Mouse (Mus musculus) MEL (cell line): Measurements from ENCODE around the gene Dapp1. TPM values are rescaled to one million over a fixed set of nuclear protein-coding genes. Genes with fewer than 3 reads are reported as not detected.

Experiments
- DNase-seq: peaks from one replicate; pipeline ENCODE4 v3.0.0; 2011; ENCODE audit warnings: low read depth, low spot score
- H3K27ac ChIP-seq: 2 replicates; pipeline ENCODE4 v1.5.1; 2012; ENCODE audit warnings: low read depth, mild to moderate bottlenecking, control low read depth, low read length, moderate library complexity; ENCODE audit not compliant: control insufficient read depth
- H3K27me3 ChIP-seq, 2 experiments: fragments of 150-350 bp in 1 of 2; sonication (generic) in 1 of 2; 2 replicates each; pipeline ENCODE4 v1.6.1; 2012; ENCODE audit warnings: low read length in 2 of 2, mild to moderate bottlenecking in 2 of 2, improper control_type of control experiment in 1 of 2, moderate library complexity in 1 of 2; ENCODE audit not compliant: insufficient read depth in 2 of 2, control insufficient read depth in 1 of 2
- H3K36me3 ChIP-seq, 2 experiments: 2 replicates each; pipeline ENCODE4 v1.6.1; 2012 to 2014; ENCODE audit warnings: low read length in 2 of 2, improper control_type of control experiment in 1 of 2, inconsistent platforms in 1 of 2, mild to moderate bottlenecking in 1 of 2; ENCODE audit not compliant: insufficient read depth in 2 of 2, control insufficient read depth in 1 of 2
- H3K4me1 ChIP-seq, 2 experiments: fragments of 150-350 bp in 1 of 2; sonication (generic) in 1 of 2; 2 replicates each; pipeline ENCODE4 v1.6.1; 2012; ENCODE audit warnings: low read length in 2 of 2, improper control_type of control experiment in 1 of 2, mild to moderate bottlenecking in 1 of 2; ENCODE audit not compliant: insufficient read depth in 2 of 2, control insufficient read depth in 1 of 2
- H3K4me3 ChIP-seq, 2 experiments: fragments of 150-350 bp in 1 of 2; sonication (generic) in 1 of 2; 2 replicates each; pipeline ENCODE4 v1.5.1; 2012; ENCODE audit warnings: low read depth in 2 of 2, low read length in 2 of 2, mild to moderate bottlenecking in 2 of 2, moderate library complexity in 2 of 2, control low read depth in 1 of 2, improper control_type of control experiment in 1 of 2; ENCODE audit not compliant: control insufficient read depth in 1 of 2, insufficient read depth in 1 of 2
- H3K79me2 ChIP-seq: 2 replicates; pipeline ENCODE4 v1.6.1; 2012; ENCODE audit warnings: mild to moderate bottlenecking, low read length, moderate library complexity; ENCODE audit not compliant: control insufficient read depth, poor library complexity, insufficient read depth
- H3K9ac ChIP-seq: 2 replicates; pipeline ENCODE4 v1.6.1; 2012; ENCODE audit warnings: low read depth, mild to moderate bottlenecking, control low read depth, low read length, moderate library complexity; ENCODE audit not compliant: control insufficient read depth, poor library complexity, severe bottlenecking
- H3K9me3 ChIP-seq: fragments of 150-350 bp; sonication (generic); replicated peaks from 2 replicates; pipeline ENCODE4 v1.6.1; 2012; ENCODE audit warnings: mild to moderate bottlenecking, low read length, improper control_type of control experiment, moderate library complexity; ENCODE audit not compliant: insufficient read depth
- CHD1 ChIP-seq: IDR thresholded peaks from 2 replicates; pipeline ENCODE4 v1.6.1; 2012; ENCODE audit warnings: low read depth, mild to moderate bottlenecking, inconsistent platforms, low read length, improper control_type of control experiment
- CTCF ChIP-seq, 3 experiments: IDR thresholded peaks in 2 of 3; conservative IDR thresholded peaks in 1 of 3; 2 replicates each; pipeline ENCODE4 v1.5.1; 2011 to 2012; ENCODE audit warnings: low read length in 3 of 3, low read depth in 2 of 3, mild to moderate bottlenecking in 2 of 3, improper control_type of control experiment in 1 of 3, inconsistent platforms in 1 of 3, mixed read lengths in 1 of 3, moderate library complexity in 1 of 3; ENCODE audit not compliant: control insufficient read depth in 1 of 3, insufficient read depth in 1 of 3, poor library complexity in 1 of 3, severe bottlenecking in 1 of 3
- E2F4 ChIP-seq: IDR thresholded peaks from 2 replicates; pipeline ENCODE4 v1.6.1; 2011; ENCODE audit warnings: low read depth, low read length, improper control_type of control experiment, borderline replicate concordance
- ELF1 ChIP-seq: IDR thresholded peaks from 2 replicates; pipeline ENCODE4 v1.6.1; 2014; ENCODE audit warnings: low read depth, mild to moderate bottlenecking, inconsistent platforms, low read length, improper control_type of control experiment, moderate library complexity
- EP300 ChIP-seq, 2 experiments: IDR thresholded peaks; 2 replicates each; pipeline ENCODE4 v1.6.1; 2011; ENCODE audit warnings: improper control_type of control experiment in 2 of 2, low read length in 2 of 2, low read depth in 1 of 2, mild to moderate bottlenecking in 1 of 2
- ETS1 ChIP-seq: IDR thresholded peaks from 2 replicates; pipeline ENCODE4 v1.6.1; 2012; ENCODE audit warnings: low read depth, mild to moderate bottlenecking, inconsistent platforms, low read length, improper control_type of control experiment, moderate library complexity
- GABPA ChIP-seq: IDR thresholded peaks from 2 replicates; pipeline ENCODE4 v1.6.1; 2012; ENCODE audit warnings: low read depth, mild to moderate bottlenecking, inconsistent platforms, low read length, improper control_type of control experiment, moderate library complexity
- HCFC1 ChIP-seq: IDR thresholded peaks from 2 replicates; pipeline ENCODE4 v1.6.1; 2012; ENCODE audit warnings: low read depth, mild to moderate bottlenecking, inconsistent platforms, low read length, improper control_type of control experiment, moderate library complexity
- JUND ChIP-seq: IDR thresholded peaks from 2 replicates; pipeline ENCODE4 v1.6.1; 2011; ENCODE audit warnings: low read depth, mild to moderate bottlenecking, improper control_type of control experiment, low read length
- KAT2A ChIP-seq: conservative IDR thresholded peaks from 2 replicates; pipeline ENCODE4 v1.6.1; 2012; ENCODE audit warnings: low read depth, low read length, improper control_type of control experiment, inconsistent platforms
- MAFK ChIP-seq: IDR thresholded peaks from 2 replicates; pipeline ENCODE4 v1.6.1; 2011; ENCODE audit warnings: low read depth, mild to moderate bottlenecking, low read length, improper control_type of control experiment, borderline replicate concordance
- MAX ChIP-seq: IDR thresholded peaks from 2 replicates; pipeline ENCODE4 v1.6.1; 2011; ENCODE audit warnings: low read length, improper control_type of control experiment
- MAZ ChIP-seq: IDR thresholded peaks from 2 replicates; pipeline ENCODE4 v1.6.1; 2012; ENCODE audit warnings: low read depth, mild to moderate bottlenecking, inconsistent platforms, low read length, improper control_type of control experiment
- MEF2A ChIP-seq: IDR thresholded peaks from 2 replicates; pipeline ENCODE4 v1.6.1; 2014; ENCODE audit warnings: low read depth, mild to moderate bottlenecking, inconsistent platforms, low read length, improper control_type of control experiment; ENCODE audit not compliant: poor library complexity, insufficient replicate concordance, severe bottlenecking; ENCODE audit errors: extremely low read depth
- MXI1 ChIP-seq: IDR thresholded peaks from 2 replicates; pipeline ENCODE4 v1.6.1; 2011; ENCODE audit warnings: mild to moderate bottlenecking, low read depth, low read length, improper control_type of control experiment
- MYB ChIP-seq: IDR thresholded peaks from 2 replicates; pipeline ENCODE4 v1.6.1; 2011; ENCODE audit warnings: mild to moderate bottlenecking, low read depth, low read length, improper control_type of control experiment
- MYC ChIP-seq: IDR thresholded peaks from 2 replicates; pipeline ENCODE4 v1.6.1; 2011; ENCODE audit warnings: low read depth, mild to moderate bottlenecking, low read length, improper control_type of control experiment, moderate library complexity
- NELFE ChIP-seq: IDR thresholded peaks from 2 replicates; pipeline ENCODE4 v1.6.1; 2011; ENCODE audit warnings: low read depth, low read length, improper control_type of control experiment
- NRF1 ChIP-seq: IDR thresholded peaks from 2 replicates; pipeline ENCODE4 v1.6.1; 2014; ENCODE audit warnings: low read depth, mild to moderate bottlenecking, inconsistent platforms, low read length, improper control_type of control experiment, moderate library complexity; ENCODE audit not compliant: poor library complexity, insufficient read depth, severe bottlenecking
- POLR2A ChIP-seq, 2 experiments: IDR thresholded peaks; 2 replicates each; pipeline ENCODE4 v1.6.1; 2011 to 2012; ENCODE audit warnings: low read length in 2 of 2, mild to moderate bottlenecking in 2 of 2, control low read depth in 1 of 2, improper control_type of control experiment in 1 of 2, low read depth in 1 of 2, moderate library complexity in 1 of 2; ENCODE audit not compliant: control insufficient read depth in 1 of 2, insufficient read depth in 1 of 2, poor library complexity in 1 of 2
- POLR2AphosphoS2 ChIP-seq: IDR thresholded peaks from 2 replicates; pipeline ENCODE4 v1.6.1; 2011; ENCODE audit warnings: low read length, improper control_type of control experiment
- POLR2AphosphoS5 ChIP-seq: IDR thresholded peaks from 2 replicates; pipeline ENCODE4 v1.6.1; 2012; ENCODE audit warnings: low read depth, borderline replicate concordance, mild to moderate bottlenecking, inconsistent platforms, low read length, moderate library complexity, mixed read lengths
- RAD21 ChIP-seq: IDR thresholded peaks from 2 replicates; pipeline ENCODE4 v1.6.1; 2011; ENCODE audit warnings: mild to moderate bottlenecking, low read depth, low read length, improper control_type of control experiment
- RCOR1 ChIP-seq: IDR thresholded peaks from 2 replicates; pipeline ENCODE4 v1.6.1; 2012; ENCODE audit warnings: low read depth, mild to moderate bottlenecking, inconsistent platforms, low read length, improper control_type of control experiment
- SIN3A ChIP-seq: IDR thresholded peaks from 2 replicates; pipeline ENCODE4 v1.6.1; 2012; ENCODE audit warnings: low read length, improper control_type of control experiment, inconsistent platforms
- SMC3 ChIP-seq: IDR thresholded peaks from 2 replicates; pipeline ENCODE4 v1.6.1; 2011; ENCODE audit warnings: low read depth, low read length, improper control_type of control experiment
- TBP ChIP-seq: IDR thresholded peaks from 2 replicates; pipeline ENCODE4 v1.8.0; 2011; ENCODE audit warnings: low read depth, low read length, improper control_type of control experiment
- TCF12 ChIP-seq: IDR thresholded peaks from 2 replicates; pipeline ENCODE4 v1.6.1; 2014; ENCODE audit warnings: low read depth, mild to moderate bottlenecking, inconsistent platforms, low read length, improper control_type of control experiment, moderate library complexity
- UBTF ChIP-seq: IDR thresholded peaks from 2 replicates; pipeline ENCODE4 v1.6.1; 2012; ENCODE audit warnings: low read depth, mild to moderate bottlenecking, inconsistent platforms, low read length, improper control_type of control experiment, moderate library complexity, borderline replicate concordance; ENCODE audit not compliant: insufficient read depth
- USF1 ChIP-seq: IDR thresholded peaks from 2 replicates; pipeline ENCODE4 v1.6.1; 2014; ENCODE audit warnings: low read depth, mild to moderate bottlenecking, inconsistent platforms, low read length, improper control_type of control experiment, moderate library complexity
- USF2 ChIP-seq, 2 experiments: IDR thresholded peaks; 2 replicates each; pipeline ENCODE4 v1.6.1; 2011 to 2012; ENCODE audit warnings: improper control_type of control experiment in 2 of 2, low read length in 2 of 2, borderline replicate concordance in 1 of 2, inconsistent platforms in 1 of 2, low read depth in 1 of 2, mild to moderate bottlenecking in 1 of 2; ENCODE audit not compliant: insufficient read depth in 1 of 2
- ZC3H11A ChIP-seq: IDR thresholded peaks from 2 replicates; pipeline ENCODE4 v1.6.1; 2012; ENCODE audit warnings: low read depth, mild to moderate bottlenecking, inconsistent platforms, low read length, improper control_type of control experiment
- ZKSCAN1 ChIP-seq: IDR thresholded peaks from 2 replicates; pipeline ENCODE4 v1.6.1; 2012; ENCODE audit warnings: low read depth, mild to moderate bottlenecking, inconsistent platforms, low read length, improper control_type of control experiment, moderate library complexity
- ZMIZ1 ChIP-seq: IDR thresholded peaks from 2 replicates; pipeline ENCODE4 v1.6.1; 2012; ENCODE audit warnings: low read depth, mild to moderate bottlenecking, inconsistent platforms, low read length, improper control_type of control experiment, moderate library complexity
- ZNF384 ChIP-seq: IDR thresholded peaks from 2 replicates; pipeline ENCODE4 v1.6.1; 2012; ENCODE audit warnings: low read depth, mild to moderate bottlenecking, inconsistent platforms, low read length, improper control_type of control experiment
- polyA plus RNA-seq, 2 experiments: library from polyadenylated mRNA; stranded (reverse) in 1 of 2; unstranded in 1 of 2; fragments of >175 nt in 1 of 2; fragments of >200 nt in 1 of 2; gene quantifications; 2 replicates each; pipeline versions ENCODE4 v1.2.1 to v1.2.4; 2012; ENCODE audit warnings: low replicate concordance in 2 of 2, low read depth in 1 of 2; ENCODE audit not compliant: insufficient read length in 2 of 2, insufficient read depth in 1 of 2, missing spikeins in 1 of 2
- total RNA-seq: library from RNA; depleted of rRNA; stranded (reverse); fragments of 300-350 nt; gene quantifications from 2 replicates; pipeline ENCODE4 v1.2.3, GENCODE M21; 2012

The Dapp1 gene
- total and polyA plus RNA-seq, 3 experiments: 45.7 to 91.5 (median 67.3) TPM

DNA sequence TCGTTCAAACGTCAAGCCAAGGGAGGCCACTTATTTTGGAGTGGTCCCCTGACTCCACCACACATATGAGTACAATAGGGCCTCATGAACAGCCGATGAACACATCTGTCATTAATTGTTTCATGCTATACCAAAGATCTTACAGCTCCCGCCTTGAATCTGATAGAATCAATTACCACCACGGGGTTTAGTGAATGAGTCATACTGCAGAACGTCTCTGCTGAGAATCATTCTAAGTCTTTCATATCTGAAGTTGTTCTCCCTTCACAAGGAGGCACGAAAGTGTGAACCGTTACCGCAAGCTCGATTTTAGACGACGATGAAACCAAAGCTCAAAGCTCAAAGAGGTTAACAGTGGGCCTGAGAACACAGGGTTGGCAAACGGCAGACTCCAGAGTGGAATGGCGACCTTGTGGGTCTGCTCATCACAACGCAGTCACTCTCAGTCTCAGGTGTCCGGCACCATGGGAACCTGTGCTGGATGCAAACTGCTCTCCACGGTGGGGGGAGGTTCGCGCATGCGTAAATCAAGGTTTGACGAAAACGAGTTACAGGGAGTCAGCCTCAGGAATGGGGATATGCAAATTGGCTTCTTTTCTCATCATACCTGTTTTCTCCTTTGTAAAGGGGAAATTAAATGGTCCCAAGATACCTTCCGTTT is 27.0 kb downstream of the Dapp1 start:
- DNase-seq: peak; percentile 84
- H3K9me3 ChIP-seq: no peaks in the 10 kb centered on the region
- peaks cover 44 to 78% of the 10 kb centered on the region in 2 experiments for H3K4me1 ChIP-seq
- peaks cover 3 to 80% of the 10 kb centered on the region in 2 experiments for H3K36me3 ChIP-seq
- H3K9ac ChIP-seq: peak overlapping the region; percentile 58
- peaks cover 4% of the 10 kb centered on the region for H3K79me2 ChIP-seq
- H3K27ac ChIP-seq: peak overlapping the region; percentile 95
- H3K27me3 ChIP-seq: no peaks in the 10 kb centered on the region
- H3K4me3 ChIP-seq: no peak overlapping the region
- TF ChIP-seq UBTF (no peak), E2F4 (no peak), MYB (peak; percentile 42), RAD21 (no peak), HCFC1 (no peak; the same call in 1 of the 2 replicates), KAT2A (no peak), NRF1 (no peak), RCOR1 (peak; percentile 60; the same call in 1 of the 2 replicates), ZC3H11A (no peak), ELF1 (no peak), CHD1 (peak; percentile 4; the same call in 1 of the 2 replicates), MYC (peak; percentile 55; the same call in 1 of the 2 replicates), ETS1 (peak; percentile 93), EP300 (IDR thresholded peaks at IDR 0.05; ENCODE audit: low read depth in 1 of 2, low read length in 2 of 2) (peak; percentile 54 to 69), POLR2AphosphoS5 (no peak), TCF12 (0 out of 2 replicates have a peak, but pooled peaks have one; percentile 39), TBP (peak; percentile 31; the same call in 1 of the 2 replicates), USF2 (IDR thresholded peaks at IDR 0.05; ENCODE audit: borderline replicate concordance in 1 of 2, insufficient read depth in 1 of 2, low read depth in 1 of 2, low read length in 2 of 2) (no peak), NELFE (peak; percentile 19; the same call in 1 of the 2 replicates), MAZ (no peak), JUND (peak; percentile 89), USF1 (no peak), ZMIZ1 (peak; percentile 59; the same call in 1 of the 2 replicates), CTCF (IDR thresholded peaks at IDR 0.05 in 2 of 3, conservative IDR thresholded peaks at IDR 0.05 in 1 of 3; ENCODE audit: control insufficient read depth in 1 of 3, insufficient read depth in 1 of 3, low read depth in 2 of 3, low read length in 3 of 3, poor library complexity in 1 of 3, severe bottlenecking in 1 of 3) (no peak), MAFK (0 out of 2 replicates have a peak, but pooled peaks have one; percentile 38), MXI1 (no peak; the same call in 1 of the 2 replicates), SIN3A (0 out of 2 replicates have a peak, but pooled peaks have one; percentile 32), ZNF384 (no peak), ZKSCAN1 (no peak), MAX (peak; percentile 73), POLR2A (IDR thresholded peaks at IDR 0.05; ENCODE audit: control insufficient read depth in 1 of 2, insufficient read depth in 1 of 2, low read depth in 1 of 2, low read length in 2 of 2, poor library complexity in 1 of 2) (peak in 1 of 2 experiments; percentile 31; a peak in 2 of 4 replicates), MEF2A (no peak), POLR2AphosphoS2 (no peak), GABPA (no peak), SMC3 (0 out of 2 replicates have a peak, but pooled peaks have one; percentile 9)
